Mouse (Mus musculus): ENCODE data around the gene Mlst8. TPM values are rescaled to one million over a fixed set of nuclear protein-coding genes. Genes with fewer than 3 reads are reported as not detected.

Gene Mlst8
- total and polyA plus RNA-seq, 3 experiments: 35.4 to 57.3 TPM; not detected in 1

- H3K9ac ChIP-seq (ENCODE audit: control insufficient read depth, low read depth, low read length, poor library complexity, severe bottlenecking): peak overlapping the region; percentile 55
- no peaks in the 10 kb centered on the region for H3K27me3 ChIP-seq (ENCODE audit: control insufficient read depth in 1 of 2, insufficient read depth in 2 of 2, low read length in 2 of 2)
- peak overlapping the region; percentile 72 for H3K27ac ChIP-seq (ENCODE audit: control insufficient read depth, low read depth, low read length)
- H3K79me2 ChIP-seq (ENCODE audit: control insufficient read depth, insufficient read depth, low read length, poor library complexity): peaks cover 7% of the 10 kb centered on the region
- no peak for TF ChIP-seq GABPA (IDR thresholded peaks at IDR 0.05; ENCODE audit: low read depth, low read length)
- TF ChIP-seq ETS1 (IDR thresholded peaks at IDR 0.05; ENCODE audit: low read depth, low read length): no peak
- TF ChIP-seq MYC (IDR thresholded peaks at IDR 0.05; ENCODE audit: low read depth, low read length): 0 out of 2 replicates have a peak, but pooled peaks have one; percentile 3
- TF ChIP-seq NELFE (IDR thresholded peaks at IDR 0.05; ENCODE audit: low read depth, low read length): no peak
- peak; percentile 57 for DNase-seq (ENCODE audit: low read depth, low spot score)
- H3K36me3 ChIP-seq (ENCODE audit: control insufficient read depth in 1 of 2, insufficient read depth in 2 of 2, low read length in 2 of 2): peaks cover 0 to 8% of the 10 kb centered on the region in 2 experiments; a peak in 2 of 4 replicates
- H3K4me3 ChIP-seq (ENCODE audit: control insufficient read depth in 1 of 2, insufficient read depth in 1 of 2, low read depth in 2 of 2, low read length in 2 of 2): peak overlapping the region in 1 of 2 experiments; percentile 80; a peak in 2 of 4 replicates
- H3K9me3 ChIP-seq (replicated peaks; ENCODE audit: insufficient read depth, low read length): no peaks in the 10 kb centered on the region
- H3K4me1 ChIP-seq (ENCODE audit: control insufficient read depth in 1 of 2, insufficient read depth in 2 of 2, low read length in 2 of 2): peaks cover 0 to 13% of the 10 kb centered on the region in 2 experiments; a peak in 3 of 4 replicates
These were observed 553 bp upstream of the Mlst8 start for GRCm38 (mm10) chr17:24479431-24479830.

GRCm38 (mm10) chr17:24477985-24478600, 785 bp downstream of the Mlst8 start:
- peaks cover 7% of the 10 kb centered on the region for H3K79me2 ChIP-seq (ENCODE audit: control insufficient read depth, insufficient read depth, low read length, poor library complexity)
- peak; percentile 34 for DNase-seq (ENCODE audit: low read depth, low spot score)
- TF ChIP-seq POLR2AphosphoS5 (IDR thresholded peaks at IDR 0.05; ENCODE audit: borderline replicate concordance, low read depth, low read length) (no peak), ELF1 (IDR thresholded peaks at IDR 0.05; ENCODE audit: low read depth, low read length) (no peak), MEF2A (IDR thresholded peaks at IDR 0.05; ENCODE audit: extremely low read depth, insufficient replicate concordance, low read depth, low read length, poor library complexity, severe bottlenecking) (no peak), POLR2A (IDR thresholded peaks at IDR 0.05; ENCODE audit: control insufficient read depth in 1 of 2, insufficient read depth in 1 of 2, low read depth in 1 of 2, low read length in 2 of 2, poor library complexity in 1 of 2) (no peak), MAFK (IDR thresholded peaks at IDR 0.05; ENCODE audit: borderline replicate concordance, low read depth, low read length) (no peak), BHLHE40 (IDR thresholded peaks at IDR 0.05; ENCODE audit: borderline replicate concordance, low read depth, low read length) (no peak), CHD2 (IDR thresholded peaks at IDR 0.05; ENCODE audit: low read length) (no peak), USF2 (IDR thresholded peaks at IDR 0.05; ENCODE audit: borderline replicate concordance in 1 of 2, insufficient read depth in 1 of 2, low read depth in 1 of 2, low read length in 2 of 2) (no peak), NELFE (IDR thresholded peaks at IDR 0.05; ENCODE audit: low read depth, low read length) (no peak), GABPA (IDR thresholded peaks at IDR 0.05; ENCODE audit: low read depth, low read length) (no peak), KAT2A (conservative IDR thresholded peaks at IDR 0.05; ENCODE audit: low read depth, low read length) (no peak), MAX (IDR thresholded peaks at IDR 0.05; ENCODE audit: low read length) (no peak), RCOR1 (IDR thresholded peaks at IDR 0.05; ENCODE audit: low read depth, low read length) (no peak), RAD21 (IDR thresholded peaks at IDR 0.05; ENCODE audit: low read depth, low read length) (no peak), NRF1 (IDR thresholded peaks at IDR 0.05; ENCODE audit: insufficient read depth, low read depth, low read length, poor library complexity, severe bottlenecking) (no peak), MXI1 (IDR thresholded peaks at IDR 0.05; ENCODE audit: low read depth, low read length) (no peak), TAL1 (IDR thresholded peaks at IDR 0.05; ENCODE audit: low read length) (no peak)
- H3K4me3 ChIP-seq (ENCODE audit: control insufficient read depth in 1 of 2, insufficient read depth in 1 of 2, low read depth in 2 of 2, low read length in 2 of 2): peak overlapping the region; percentile 53 to 77
- no peaks in the 10 kb centered on the region for H3K27me3 ChIP-seq (ENCODE audit: control insufficient read depth in 1 of 2, insufficient read depth in 2 of 2, low read length in 2 of 2)
- H3K36me3 ChIP-seq (ENCODE audit: control insufficient read depth in 1 of 2, insufficient read depth in 2 of 2, low read length in 2 of 2): peaks cover 0 to 8% of the 10 kb centered on the region in 2 experiments; a peak in 2 of 4 replicates
- peaks cover 0 to 13% of the 10 kb centered on the region in 2 experiments; a peak in 3 of 4 replicates for H3K4me1 ChIP-seq (ENCODE audit: control insufficient read depth in 1 of 2, insufficient read depth in 2 of 2, low read length in 2 of 2)
- H3K9ac ChIP-seq (ENCODE audit: control insufficient read depth, low read depth, low read length, poor library complexity, severe bottlenecking): peak overlapping the region; percentile 56
- no peak overlapping the region for H3K27ac ChIP-seq (ENCODE audit: control insufficient read depth, low read depth, low read length)
- no peaks in the 10 kb centered on the region for H3K9me3 ChIP-seq (replicated peaks; ENCODE audit: insufficient read depth, low read length)

Data from MEL (cell line).